Mouse (Mus musculus) bone marrow, adult 2 months (tissue): ENCODE results near the gene Slc6a17. TPM values are rescaled to one million over a fixed set of nuclear protein-coding genes. Genes with fewer than 3 reads are reported as not detected.

ENCODE experiments used
- H3K27ac ChIP-seq: fragments of 200-500 bp; 2 replicates; pipeline ENCODE4 v1.5.1; 2012; ENCODE audit warnings: low read depth, mild to moderate bottlenecking, control low read depth, inconsistent platforms, low read length; ENCODE audit not compliant: control insufficient read depth, poor library complexity, insufficient read depth
- H3K4me1 ChIP-seq: fragments of 200-500 bp; 2 replicates; pipeline ENCODE4 v1.6.1; 2011; ENCODE audit warnings: low read length; ENCODE audit not compliant: control insufficient read depth, insufficient read depth
- H3K4me3 ChIP-seq: fragments of 200-500 bp; replicated peaks from 2 replicates; pipeline ENCODE3; 2011; ENCODE audit warnings: mild to moderate bottlenecking, low read depth, low read length, control low read depth; ENCODE audit not compliant: control insufficient read depth
- CTCF ChIP-seq: fragments of 200-500 bp; IDR thresholded peaks from 2 replicates; pipeline ENCODE4 v1.5.1; 2011; ENCODE audit warnings: low read length, control low read depth; ENCODE audit not compliant: control insufficient read depth, insufficient read depth
- POLR2A ChIP-seq: fragments of 200-500 bp; IDR thresholded peaks from 2 replicates; pipeline ENCODE4 v1.6.1; 2011; ENCODE audit warnings: low read depth, mild to moderate bottlenecking, control low read depth, low read length, borderline replicate concordance; ENCODE audit not compliant: control insufficient read depth
- WGBS: fragments of 180-500 bp; shearing (Covaris S2); methylation state at CpG from one replicate; pipeline ENCODE4 v1.1.7; 2018; 5-methylcytosine and 5-hydroxymethylcytosine counted together
- polyA plus RNA-seq: library from polyadenylated mRNA; stranded (reverse); fragments of >200 nt; gene quantifications from 2 replicates; pipeline ENCODE4 v1.2.4, GENCODE M21; 2011; ENCODE audit warnings: low replicate concordance; ENCODE audit not compliant: missing spikeins, insufficient read depth, insufficient read length

Gene Slc6a17
- polyA plus RNA-seq, 1 experiment, result 0.62 TPM

- TF ChIP-seq POLR2A (no peak), CTCF (no peak)
- 47% methylated on average over 2 of the region's 2 CpGs for WGBS
- Histone ChIP-seq H3K27ac (no peak overlapping the region), H3K4me1 (no peaks in the 10 kb centered on the region; the same call in 1 of the 2 replicates), H3K4me3 (no peak overlapping the region)
Measured at GRCm38 (mm10) chr3:107546956-107547355, 29.1 kb upstream of the Slc6a17 start.

GRCm38 (mm10) chr3:107545716-107546412 lies 28.0 kb upstream of the Slc6a17 start:
- Histone ChIP-seq H3K4me1 (no peaks in the 10 kb centered on the region; the same call in 1 of the 2 replicates), H3K27ac (no peak overlapping the region), H3K4me3 (no peak overlapping the region)
- WGBS, result 72% methylated on average over 10 of the region's 10 CpGs
- TF ChIP-seq CTCF (no peak), POLR2A (no peak)

GRCm38 (mm10) chr3:107545278-107545677 lies 27.5 kb upstream of the Slc6a17 start:
- no peak overlapping the region for H3K27ac ChIP-seq
- no peak for TF ChIP-seq CTCF
- TF ChIP-seq POLR2A, result no peak
- no peak overlapping the region for H3K4me3 ChIP-seq
- 69% methylated on average over 5 of the region's 5 CpGs for WGBS
- no peaks in the 10 kb centered on the region for H3K4me1 ChIP-seq

GRCm38 (mm10) chr3:107543158-107544080 lies 25.6 kb upstream of the Slc6a17 start:
- TF ChIP-seq CTCF (no peak), POLR2A (no peak)
- Histone ChIP-seq H3K27ac (no peak overlapping the region), H3K4me3 (no peak overlapping the region), H3K4me1 (no peaks in the 10 kb centered on the region)
- WGBS, result 80% methylated on average over 8 of the region's 8 CpGs

GRCm38 (mm10) chr3:107542584-107542983 lies 24.8 kb upstream of the Slc6a17 start:
- TF ChIP-seq CTCF (no peak), POLR2A (no peak)
- 80% methylated on average over 4 of the region's 4 CpGs for WGBS

GRCm38 (mm10) chr3:107537504-107537889 lies 19.7 kb upstream of the Slc6a17 start:
- H3K4me1 ChIP-seq, result no peaks in the 10 kb centered on the region
- 47% methylated on average over 8 of the region's 8 CpGs for WGBS
- no peak overlapping the region for H3K4me3 ChIP-seq
- no peak for TF ChIP-seq CTCF
- H3K27ac ChIP-seq, result no peak overlapping the region

More at GRCm38 (mm10) chr3:107542584-107542983, 24.8 kb upstream of the Slc6a17 start:
- no peaks in the 10 kb centered on the region for H3K4me1 ChIP-seq
- no peak overlapping the region for H3K27ac ChIP-seq
- no peak overlapping the region for H3K4me3 ChIP-seq

GRCm38 (mm10) chr3:107536810-107537503 lies 19.1 kb upstream of the Slc6a17 start:
- Histone ChIP-seq H3K4me1 (no peaks in the 10 kb centered on the region), H3K4me3 (no peak overlapping the region), H3K27ac (no peak overlapping the region)
- TF ChIP-seq POLR2A (no peak), CTCF (no peak)
- WGBS, result 12% methylated on average over 17 of the region's 17 CpGs

- WGBS, result 76% methylated on average over 7 of the region's 7 CpGs
- Histone ChIP-seq H3K27ac (no peak overlapping the region), H3K4me3 (no peak overlapping the region), H3K4me1 (no peaks in the 10 kb centered on the region)
- TF ChIP-seq CTCF, result no peak
- TF ChIP-seq POLR2A, result no peak
Measured at GRCm38 (mm10) chr3:107534951-107535350, 17.1 kb upstream of the Slc6a17 start.
